Mouse (Mus musculus) cerebral cortex, adult 2 months (tissue): Measurements from ENCODE around the gene Gm1113.

ENCODE experiments used
- WGBS: fragments of 180-500 bp; shearing (Covaris S2); methylation state at CpG from one replicate; pipeline ENCODE4 v1.1.7; 2018; 5-methylcytosine and 5-hydroxymethylcytosine counted together

Gm1113 gene

GRCm38 (mm10) chr9:35482014-35482898 is 35.8 kb downstream of the Gm1113 start:
- WGBS: 57% methylated on average over 13 of the region's 13 CpGs

- WGBS: 60% methylated on average over 6 of the region's 6 CpGs
These were observed 38.6 kb downstream of the Gm1113 start for GRCm38 (mm10) chr9:35479456-35479855.

DNA sequence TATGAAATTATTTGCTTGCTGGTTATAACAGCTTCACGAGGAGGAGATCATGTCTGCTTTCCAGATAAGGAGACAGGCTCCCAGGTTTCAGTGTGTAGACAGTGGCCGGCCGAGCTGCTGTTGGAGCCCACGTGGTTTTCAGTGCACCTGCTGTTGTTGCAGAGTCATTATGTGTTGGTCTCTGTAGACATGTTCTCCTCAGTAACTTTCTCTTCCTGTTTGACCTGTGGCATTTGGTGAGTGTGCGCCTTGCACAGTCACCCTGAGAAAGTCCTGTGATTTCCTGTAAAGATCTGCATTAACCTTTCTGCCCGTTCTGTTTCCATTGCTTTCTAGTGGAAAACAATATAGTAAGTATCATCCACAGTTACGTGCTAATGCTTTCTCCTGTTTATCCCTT is 42.7 kb downstream of the Gm1113 start:
- WGBS: 87% methylated on average over 7 of the region's 7 CpGs

- WGBS: 72% methylated on average over 10 of the region's 10 CpGs
These were observed 43.9 kb downstream of the Gm1113 start for GRCm38 (mm10) chr9:35474104-35474724.

- WGBS: 69% methylated on average over 8 of the region's 8 CpGs
These were observed 50.7 kb downstream of the Gm1113 start for GRCm38 (mm10) chr9:35467264-35467817.

DNA sequence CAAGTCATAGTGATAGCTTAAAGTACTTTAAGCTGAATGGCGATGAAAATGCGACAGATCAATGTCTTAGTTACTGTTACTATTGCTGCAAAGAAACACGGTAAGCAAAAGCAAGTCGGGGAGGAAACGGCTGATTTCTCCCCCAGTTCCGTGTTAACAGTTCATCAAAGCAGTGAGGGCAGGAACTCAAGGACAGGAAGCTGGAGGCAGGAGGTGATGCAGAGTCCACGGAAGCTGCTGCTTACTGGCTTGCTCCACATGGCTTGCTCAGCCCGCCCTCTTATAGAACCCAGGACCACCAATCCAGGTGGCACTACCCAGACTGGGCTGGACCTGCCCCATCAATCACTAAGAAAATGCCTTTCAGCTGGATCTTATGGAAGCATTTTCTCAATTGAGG is 58.5 kb downstream of the Gm1113 start:
- WGBS: 80% methylated on average over 8 of the region's 8 CpGs
